Mouse (Mus musculus) heart, postnatal 0 days (tissue): ENCODE data around the gene Dppa4.

ENCODE experiments used
- CTCF ChIP-seq: IDR thresholded peaks from 2 replicates; pipeline ENCODE4 v1.5.1; 2016; ENCODE audit warnings: antibody characterized with exemption, control low read depth, low read depth
- EP300 ChIP-seq: IDR thresholded peaks from 2 replicates; pipeline ENCODE4 v1.6.1; 2016; ENCODE audit warnings: antibody characterized with exemption, low read depth

DNA sequence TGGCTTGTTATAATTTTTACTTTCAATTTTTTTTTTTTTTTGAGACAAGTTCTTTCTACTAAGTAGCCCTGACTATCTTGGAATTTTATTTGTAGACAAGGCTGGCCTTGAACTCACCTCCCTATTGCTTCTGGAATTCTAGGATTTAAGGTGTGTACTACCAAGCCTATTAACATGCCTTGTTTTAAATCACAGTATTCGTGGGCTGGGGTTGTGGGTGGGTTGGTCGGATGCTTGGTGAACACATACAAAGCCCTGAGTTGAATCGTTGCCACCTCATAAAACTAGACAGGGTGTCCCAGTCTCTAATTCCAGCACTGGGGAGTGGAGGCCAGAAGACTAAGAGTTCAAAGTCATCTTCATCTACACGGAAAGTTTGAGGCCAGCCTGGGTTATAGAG lies 51.8 kb downstream of the Dppa4 start:
- TF ChIP-seq CTCF (no peak), EP300 (no peak)
